Mouse (Mus musculus) midbrain, embryonic 13.5 days (tissue): ENCODE measurements at regions not wholly inside any gene's neighbourhood (a gene's known extent, or its start where the extent isn't known, plus 50 kb on each side); places are given as distances from the start of the nearest gene placed in this dataset.

Source experiments
- ATAC-seq: fragments of 200-750 bp; cut with Nextera tagmentation; 2 replicates; pipeline ENCODE4 v1.8.0; 2017; ENCODE audit warnings: mild to moderate bottlenecking, moderate TSS enrichment, moderate library complexity
- H3K27ac ChIP-seq: fragments of 300-500 bp; sonication (generic); 2 replicates; pipeline ENCODE4 v1.5.1; 2015; ENCODE audit warnings: inconsistent platforms, mild to moderate bottlenecking, moderate library complexity
- H3K27me3 ChIP-seq: fragments of 300-500 bp; sonication (generic); 2 replicates; pipeline ENCODE4 v1.6.1; 2015; ENCODE audit warnings: mild to moderate bottlenecking, inconsistent platforms
- H3K36me3 ChIP-seq: fragments of 300-500 bp; sonication (generic); 2 replicates; pipeline ENCODE4 v1.6.1; 2015; ENCODE audit warnings: mild to moderate bottlenecking, inconsistent platforms
- H3K4me1 ChIP-seq: fragments of 300-500 bp; sonication (generic); replicated peaks from 2 replicates; pipeline ENCODE4 v1.6.1; 2015; ENCODE audit warnings: inconsistent platforms
- H3K4me2 ChIP-seq: fragments of 300-500 bp; sonication (generic); replicated peaks from 2 replicates; pipeline ENCODE4 v1.6.1; 2015; ENCODE audit warnings: moderate library complexity, mild to moderate bottlenecking, inconsistent platforms
- H3K4me3 ChIP-seq: fragments of 300-500 bp; sonication (generic); replicated peaks from 2 replicates; pipeline ENCODE4 v1.5.1; 2015; ENCODE audit warnings: mild to moderate bottlenecking, inconsistent platforms
- H3K9ac ChIP-seq: fragments of 300-500 bp; sonication (generic); replicated peaks from 2 replicates; pipeline ENCODE4 v1.6.1; 2015; ENCODE audit warnings: mild to moderate bottlenecking, inconsistent platforms
- H3K9me3 ChIP-seq: fragments of 300-500 bp; sonication (generic); 2 replicates; pipeline ENCODE4 v1.6.1; 2016; ENCODE audit warnings: mild to moderate bottlenecking, inconsistent platforms
- WGBS: fragments of 180-500 bp; shearing (Covaris S2); methylation state at CpG from one replicate; pipeline ENCODE4 v1.1.7; 2015; 5-methylcytosine and 5-hydroxymethylcytosine counted together

- no peak overlapping the region for H3K9ac ChIP-seq
- H3K4me1 ChIP-seq: peaks cover 12% of the 10 kb centered on the region; the same call in 1 of the 2 replicates
- no peak overlapping the region for H3K4me2 ChIP-seq
- 79% methylated on average over 3 of the region's 3 CpGs for whole genome bisulfite sequencing
- no peak overlapping the region for H3K4me3 ChIP-seq
- no peaks in the 10 kb centered on the region for H3K27me3 ChIP-seq
- no peak overlapping the region for H3K27ac ChIP-seq
- no peak for ATAC-seq
- H3K9me3 ChIP-seq: no peaks in the 10 kb centered on the region
- H3K36me3 ChIP-seq: no peaks in the 10 kb centered on the region
Observed at GRCm38 (mm10) chr9:30235791-30236190, 191.1 kb upstream of the Snx19 start.

- H3K36me3 ChIP-seq: no peaks in the 10 kb centered on the region
- H3K4me3 ChIP-seq: no peak overlapping the region
- H3K27me3 ChIP-seq: no peaks in the 10 kb centered on the region
- 91% methylated on average over 5 of the region's 5 CpGs for WGBS
- no peak overlapping the region for H3K4me2 ChIP-seq
- no peak overlapping the region for H3K9ac ChIP-seq
- ATAC-seq: no peak
- no peaks in the 10 kb centered on the region for H3K9me3 ChIP-seq
- no peak overlapping the region for H3K27ac ChIP-seq
- no peaks in the 10 kb centered on the region for H3K4me1 ChIP-seq
Observed at GRCm38 (mm10) chr9:30242107-30242506, 184.8 kb upstream of the Snx19 start.

- no peak overlapping the region for H3K9ac ChIP-seq
- no peak overlapping the region for H3K27ac ChIP-seq
- H3K27me3 ChIP-seq: 0 out of 2 replicates have a peak, but pooled peaks cover 3% of the 10 kb centered on the region
- 0 out of 2 replicates have a peak, but pooled peaks cover 4% of the 10 kb centered on the region for H3K4me1 ChIP-seq
- H3K4me2 ChIP-seq: no peak overlapping the region
- WGBS: 21% methylated on average over 11 of the region's 11 CpGs
- H3K36me3 ChIP-seq: no peaks in the 10 kb centered on the region
- no peak overlapping the region for H3K4me3 ChIP-seq
- ATAC-seq: peak; percentile 90
- no peaks in the 10 kb centered on the region for H3K9me3 ChIP-seq
Observed at GRCm38 (mm10) chr9:30264533-30265168, 162.3 kb upstream of the Snx19 start.

GRCm38 (mm10) chr9:30271081-30271480, 155.8 kb upstream of the Snx19 start:
- no peak overlapping the region for H3K27ac ChIP-seq
- H3K4me2 ChIP-seq: no peak overlapping the region
- peaks cover 6% of the 10 kb centered on the region; the same call in 1 of the 2 replicates for H3K4me1 ChIP-seq
- ATAC-seq: no peak
- no peaks in the 10 kb centered on the region for H3K9me3 ChIP-seq
- no peak overlapping the region for H3K9ac ChIP-seq
- WGBS: 70% methylated on average over 5 of the region's 5 CpGs
- no peaks in the 10 kb centered on the region for H3K36me3 ChIP-seq
- no peak overlapping the region for H3K4me3 ChIP-seq
- H3K27me3 ChIP-seq: no peaks in the 10 kb centered on the region; the same call in 1 of the 2 replicates

- 55% methylated on average over 4 of the region's 4 CpGs for WGBS
Observed at GRCm38 (mm10) chr9:30273836-30274235, 153.1 kb upstream of the Snx19 start.

GRCm38 (mm10) chr9:30278231-30278630, 148.7 kb upstream of the Snx19 start:
- no peaks in the 10 kb centered on the region for H3K9me3 ChIP-seq
- no peak overlapping the region for H3K4me3 ChIP-seq
- WGBS: 35% methylated on average over 1 of the region's 1 CpGs
- H3K27ac ChIP-seq: no peak overlapping the region
- peaks cover 9% of the 10 kb centered on the region for H3K4me1 ChIP-seq
- H3K4me2 ChIP-seq: no peak overlapping the region
- H3K9ac ChIP-seq: no peak overlapping the region
- no peaks in the 10 kb centered on the region for H3K27me3 ChIP-seq
- no peaks in the 10 kb centered on the region for H3K36me3 ChIP-seq
- no peak for ATAC-seq

More at GRCm38 (mm10) chr9:30273836-30274235, 153.1 kb upstream of the Snx19 start:
- Histone ChIP-seq H3K27me3 (no peaks in the 10 kb centered on the region; the same call in 1 of the 2 replicates), H3K4me1 (peaks cover 6% of the 10 kb centered on the region; the same call in 1 of the 2 replicates), H3K4me2 (no peak overlapping the region), H3K4me3 (no peak overlapping the region), H3K9me3 (no peaks in the 10 kb centered on the region), H3K27ac (no peak overlapping the region), H3K9ac (no peak overlapping the region), H3K36me3 (no peaks in the 10 kb centered on the region)
- no peak for ATAC-seq

- H3K9me3 ChIP-seq: no peaks in the 10 kb centered on the region
- peaks cover 29% of the 10 kb centered on the region for H3K4me1 ChIP-seq
- 89% methylated on average over 12 of the region's 12 CpGs for WGBS
- no peak overlapping the region for H3K4me3 ChIP-seq
- no peak for ATAC-seq
- H3K27me3 ChIP-seq: no peaks in the 10 kb centered on the region
- no peak overlapping the region for H3K9ac ChIP-seq
- H3K27ac ChIP-seq: peak overlapping the region; percentile 30; the same call in 1 of the 2 replicates
- H3K36me3 ChIP-seq: no peaks in the 10 kb centered on the region
- H3K4me2 ChIP-seq: no peak overlapping the region
Observed at GRCm38 (mm10) chr9:30283080-30283770, 143.7 kb upstream of the Snx19 start.

- Histone ChIP-seq H3K36me3 (no peaks in the 10 kb centered on the region), H3K9ac (no peak overlapping the region), H3K4me3 (no peak overlapping the region), H3K4me2 (no peak overlapping the region), H3K27me3 (no peaks in the 10 kb centered on the region), H3K27ac (peak overlapping the region; percentile 76; the same call in 1 of the 2 replicates), H3K4me1 (peaks cover 29% of the 10 kb centered on the region), H3K9me3 (no peaks in the 10 kb centered on the region)
- no peak for ATAC-seq
- WGBS: 52% methylated on average over 4 of the region's 4 CpGs
Observed at GRCm38 (mm10) chr9:30283771-30284148, 143.1 kb upstream of the Snx19 start.

GRCm38 (mm10) chr9:30284562-30285323, 142.2 kb upstream of the Snx19 start:
- Histone ChIP-seq H3K36me3 (no peaks in the 10 kb centered on the region), H3K9me3 (no peaks in the 10 kb centered on the region), H3K27me3 (no peaks in the 10 kb centered on the region), H3K9ac (no peak overlapping the region), H3K4me3 (no peak overlapping the region), H3K4me2 (peak overlapping the region; percentile 17), H3K4me1 (peaks cover 29% of the 10 kb centered on the region), H3K27ac (peak overlapping the region; percentile 76)
- ATAC-seq: peak; percentile 95
- 7% methylated on average over 16 of the region's 16 CpGs for WGBS

- Histone ChIP-seq H3K4me2 (no peak overlapping the region), H3K9me3 (no peaks in the 10 kb centered on the region), H3K9ac (no peak overlapping the region), H3K4me3 (no peak overlapping the region), H3K27ac (peak overlapping the region; percentile 76), H3K36me3 (no peaks in the 10 kb centered on the region), H3K4me1 (peaks cover 29% of the 10 kb centered on the region), H3K27me3 (no peaks in the 10 kb centered on the region)
- ATAC-seq: peak; percentile 22; the same call in 1 of the 2 replicates
- WGBS: 21% methylated on average over 2 of the region's 2 CpGs
Observed at GRCm38 (mm10) chr9:30285324-30285599, 141.6 kb upstream of the Snx19 start.

- H3K36me3 ChIP-seq: no peaks in the 10 kb centered on the region
- WGBS: 15% methylated on average over 4 of the region's 4 CpGs
- H3K4me3 ChIP-seq: no peak overlapping the region
- H3K9ac ChIP-seq: no peak overlapping the region
- H3K27ac ChIP-seq: 0 out of 2 replicates have a peak overlapping the region, but pooled peaks have one; percentile 9
- peaks cover 10% of the 10 kb centered on the region for H3K4me1 ChIP-seq
- no peak overlapping the region for H3K4me2 ChIP-seq
- ATAC-seq: peak; percentile 37; the same call in 1 of the 2 replicates
- no peaks in the 10 kb centered on the region for H3K9me3 ChIP-seq
- H3K27me3 ChIP-seq: no peaks in the 10 kb centered on the region
Observed at GRCm38 (mm10) chr9:30299844-30300243, 127.1 kb upstream of the Snx19 start.

- H3K9ac ChIP-seq: no peak overlapping the region
- WGBS: 3% methylated on average over 2 of the region's 2 CpGs
- peak; percentile 58 for ATAC-seq
- H3K4me3 ChIP-seq: no peak overlapping the region
- H3K27me3 ChIP-seq: no peaks in the 10 kb centered on the region
- no peaks in the 10 kb centered on the region for H3K9me3 ChIP-seq
- no peak overlapping the region for H3K27ac ChIP-seq
- H3K4me1 ChIP-seq: peaks cover 13% of the 10 kb centered on the region
- no peak overlapping the region for H3K4me2 ChIP-seq
- H3K36me3 ChIP-seq: no peaks in the 10 kb centered on the region
Observed at GRCm38 (mm10) chr9:30308281-30308680, 118.6 kb upstream of the Snx19 start.
